Mouse (Mus musculus) forebrain, embryonic 13.5 days (tissue): Measurements from ENCODE around the gene Gmnn. TPM values are rescaled to one million over a fixed set of nuclear protein-coding genes. Genes with fewer than 3 reads are reported as not detected.
"Not testable (repeated sequence)": the region's sequence is repeated elsewhere in the genome, so short reads cannot be mapped to it uniquely, and the experiment has no call there.

Source experiments
- ATAC-seq: fragments of 200-750 bp; cut with Nextera tagmentation; 2 replicates; pipeline ENCODE4 v1.8.0; 2017
- H3K27ac ChIP-seq: fragments of 300-500 bp; sonication (generic); 2 replicates; pipeline ENCODE4 v1.5.1; 2015; ENCODE audit warnings: inconsistent platforms, mild to moderate bottlenecking, moderate library complexity
- H3K27me3 ChIP-seq: fragments of 300-500 bp; sonication (generic); 2 replicates; pipeline ENCODE4 v1.6.1; 2015; ENCODE audit warnings: mild to moderate bottlenecking, inconsistent platforms
- H3K36me3 ChIP-seq: fragments of 300-500 bp; sonication (generic); 2 replicates; pipeline ENCODE4 v1.6.1; 2015; ENCODE audit warnings: mild to moderate bottlenecking, inconsistent platforms; ENCODE audit not compliant: poor library complexity, severe bottlenecking
- H3K4me1 ChIP-seq: fragments of 300-500 bp; sonication (generic); 2 replicates; pipeline ENCODE4 v1.6.1; 2015; ENCODE audit warnings: inconsistent platforms
- H3K4me2 ChIP-seq: fragments of 300-500 bp; sonication (generic); 2 replicates; pipeline ENCODE4 v1.6.1; 2015; ENCODE audit warnings: inconsistent platforms, mild to moderate bottlenecking, moderate library complexity
- H3K4me3 ChIP-seq: fragments of 300-500 bp; sonication (generic); 2 replicates; pipeline ENCODE4 v1.5.1; 2015; ENCODE audit warnings: mild to moderate bottlenecking, inconsistent platforms
- H3K9ac ChIP-seq: fragments of 300-500 bp; sonication (generic); 2 replicates; pipeline ENCODE4 v1.6.1; 2015; ENCODE audit warnings: mild to moderate bottlenecking, inconsistent platforms
- H3K9me3 ChIP-seq: fragments of 300-500 bp; sonication (generic); replicated peaks from 2 replicates; pipeline ENCODE4 v1.6.1; 2016; ENCODE audit warnings: inconsistent platforms
- WGBS: fragments of 180-500 bp; shearing (Covaris S2); methylation state at CpG from one replicate; pipeline ENCODE4 v1.1.7; 2015; 5-methylcytosine and 5-hydroxymethylcytosine counted together
- polyA plus RNA-seq: library from polyadenylated mRNA; unstranded; fragments of >200 nt; fragmentation: Nextera tagmentation; extraction: Ambion mirVana; gene quantifications from 2 replicates; pipeline ENCODE4 v1.2.1, GENCODE M21; 2015

Gmnn gene
- polyA plus RNA-seq, 1 experiment from 2014 or later, result 109 TPM

GRCm38 (mm10) chr13:24787477-24787876, 25.8 kb upstream of the Gmnn start:
- no peaks in the 10 kb centered on the region; the same call in 1 of the 2 replicates for H3K4me1 ChIP-seq
- WGBS, result 84% methylated on average over 5 of the region's 5 CpGs
- ATAC-seq, result no peak
- H3K9ac ChIP-seq, result no peak overlapping the region
- H3K36me3 ChIP-seq, result no peaks in the 10 kb centered on the region
- H3K4me3 ChIP-seq, result no peak overlapping the region
- no peaks in the 10 kb centered on the region for H3K27me3 ChIP-seq
- H3K27ac ChIP-seq, result no peak overlapping the region
- no peaks in the 10 kb centered on the region for H3K9me3 ChIP-seq
- H3K4me2 ChIP-seq, result no peak overlapping the region

GRCm38 (mm10) chr13:24786014-24786490, 24.3 kb upstream of the Gmnn start:
- 46% methylated on average over 11 of the region's 11 CpGs for WGBS

GRCm38 (mm10) chr13:24781916-24782315, 20.2 kb upstream of the Gmnn start:
- Histone ChIP-seq H3K4me3 (no peak overlapping the region), H3K4me2 (no peak overlapping the region), H3K4me1 (peaks cover 5% of the 10 kb centered on the region; the same call in 1 of the 2 replicates), H3K27ac (no peak overlapping the region), H3K27me3 (no peaks in the 10 kb centered on the region), H3K9ac (no peak overlapping the region), H3K9me3 (no peaks in the 10 kb centered on the region), H3K36me3 (no peaks in the 10 kb centered on the region)
- WGBS, result 62% methylated on average over 5 of the region's 5 CpGs
- no peak for ATAC-seq

More at GRCm38 (mm10) chr13:24786014-24786490, 24.3 kb upstream of the Gmnn start:
- Histone ChIP-seq H3K27me3 (no peaks in the 10 kb centered on the region), H3K9ac (no peak overlapping the region), H3K27ac (no peak overlapping the region), H3K36me3 (no peaks in the 10 kb centered on the region), H3K4me3 (no peak overlapping the region), H3K4me1 (peaks cover 5% of the 10 kb centered on the region; the same call in 1 of the 2 replicates), H3K9me3 (no peaks in the 10 kb centered on the region), H3K4me2 (no peak overlapping the region)
- 0 out of 2 replicates have a peak, but pooled peaks have one; percentile 36 for ATAC-seq

- H3K27me3 ChIP-seq, result no peaks in the 10 kb centered on the region
- no peak overlapping the region for H3K9ac ChIP-seq
- no peak overlapping the region for H3K27ac ChIP-seq
- no peak for ATAC-seq
- H3K4me2 ChIP-seq, result no peak overlapping the region
- H3K4me3 ChIP-seq, result no peak overlapping the region
- no peaks in the 10 kb centered on the region for H3K36me3 ChIP-seq
- 91% methylated on average over 8 of the region's 8 CpGs for WGBS
- 0 out of 2 replicates have a peak, but pooled peaks cover 5% of the 10 kb centered on the region for H3K4me1 ChIP-seq
- H3K9me3 ChIP-seq, result no peaks in the 10 kb centered on the region
Measured at GRCm38 (mm10) chr13:24778706-24779380, 17.1 kb upstream of the Gmnn start.

- 0 out of 2 replicates have a peak, but pooled peaks cover 5% of the 10 kb centered on the region for H3K4me1 ChIP-seq
- no peak for ATAC-seq
- no peaks in the 10 kb centered on the region for H3K36me3 ChIP-seq
- no peak overlapping the region for H3K4me3 ChIP-seq
- H3K9me3 ChIP-seq, result no peaks in the 10 kb centered on the region
- no peak overlapping the region for H3K4me2 ChIP-seq
- WGBS, result 75% methylated on average over 2 of the region's 2 CpGs
- no peaks in the 10 kb centered on the region for H3K27me3 ChIP-seq
- no peak overlapping the region for H3K9ac ChIP-seq
- no peak overlapping the region for H3K27ac ChIP-seq
Measured at GRCm38 (mm10) chr13:24778026-24778425, 16.3 kb upstream of the Gmnn start.

GRCm38 (mm10) chr13:24776146-24776844, 14.6 kb upstream of the Gmnn start:
- Histone ChIP-seq H3K27ac (no peak overlapping the region), H3K4me3 (no peak overlapping the region), H3K4me2 (no peak overlapping the region), H3K4me1 (no peaks in the 10 kb centered on the region), H3K27me3 (no peaks in the 10 kb centered on the region), H3K36me3 (no peaks in the 10 kb centered on the region), H3K9me3 (no peaks in the 10 kb centered on the region), H3K9ac (no peak overlapping the region)
- peak; percentile 67; the same call in 1 of the 2 replicates for ATAC-seq
- 51% methylated on average over 7 of the region's 7 CpGs for WGBS

GRCm38 (mm10) chr13:24771482-24771881, 9.8 kb upstream of the Gmnn start:
- not testable (repeated sequence) for H3K4me2 ChIP-seq, H3K27ac ChIP-seq, ATAC-seq, H3K4me3 ChIP-seq, H3K9me3 ChIP-seq, H3K27me3 ChIP-seq, H3K4me1 ChIP-seq, H3K9ac ChIP-seq, H3K36me3 ChIP-seq
- WGBS, result 94% methylated on average over 10 of the region's 10 CpGs

GRCm38 (mm10) chr13:24767809-24768208, 6.1 kb upstream of the Gmnn start:
- not testable (repeated sequence) for H3K9me3 ChIP-seq, H3K27ac ChIP-seq, H3K9ac ChIP-seq, H3K4me2 ChIP-seq, ATAC-seq, H3K36me3 ChIP-seq, H3K4me3 ChIP-seq, H3K27me3 ChIP-seq, H3K4me1 ChIP-seq
- 66% methylated on average over 4 of the region's 4 CpGs for WGBS

GRCm38 (mm10) chr13:24762254-24762653, 531 bp upstream of the Gmnn start:
- Histone ChIP-seq H3K9me3 (no peaks in the 10 kb centered on the region), H3K27ac (no peak overlapping the region), H3K36me3 (peaks cover 11% of the 10 kb centered on the region; the same call in 1 of the 2 replicates), H3K4me1 (peaks cover 15% of the 10 kb centered on the region; the same call in 1 of the 2 replicates), H3K4me3 (peak overlapping the region; percentile 95), H3K4me2 (peak overlapping the region; percentile 71), H3K27me3 (no peaks in the 10 kb centered on the region), H3K9ac (peak overlapping the region; percentile 82; the same call in 1 of the 2 replicates)
- WGBS, result 43% methylated on average over 4 of the region's 4 CpGs
- no peak for ATAC-seq

- Histone ChIP-seq H3K4me3 (peak overlapping the region; percentile 95), H3K27ac (peak overlapping the region; percentile 89), H3K36me3 (peaks cover 15% of the 10 kb centered on the region), H3K27me3 (no peaks in the 10 kb centered on the region), H3K9ac (peak overlapping the region; percentile 82), H3K9me3 (no peaks in the 10 kb centered on the region), H3K4me2 (peak overlapping the region; percentile 71), H3K4me1 (peaks cover 15% of the 10 kb centered on the region; the same call in 1 of the 2 replicates)
- no peak for ATAC-seq
- WGBS, result 9% methylated on average over 10 of the region's 10 CpGs
Measured at GRCm38 (mm10) chr13:24761083-24761402, 680 bp downstream of the Gmnn start.

GRCm38 (mm10) chr13:24760351-24760870, 1.3 kb downstream of the Gmnn start:
- Histone ChIP-seq H3K4me1 (peaks cover 15% of the 10 kb centered on the region; the same call in 1 of the 2 replicates), H3K27ac (no peak overlapping the region), H3K4me2 (peak overlapping the region; percentile 71), H3K9me3 (no peaks in the 10 kb centered on the region), H3K4me3 (peak overlapping the region; percentile 95), H3K9ac (peak overlapping the region; percentile 82), H3K36me3 (peaks cover 22% of the 10 kb centered on the region), H3K27me3 (no peaks in the 10 kb centered on the region)
- ATAC-seq, result no peak
- 43% methylated on average over 5 of the region's 5 CpGs for WGBS

- ATAC-seq, result no peak
- H3K4me2 ChIP-seq, result no peak overlapping the region
- H3K4me3 ChIP-seq, result no peak overlapping the region
- no peaks in the 10 kb centered on the region for H3K27me3 ChIP-seq
- WGBS, result 91% methylated on average over 10 of the region's 10 CpGs
- no peak overlapping the region for H3K9ac ChIP-seq
- H3K4me1 ChIP-seq, result peaks cover 15% of the 10 kb centered on the region; the same call in 1 of the 2 replicates
- H3K27ac ChIP-seq, result no peak overlapping the region
- H3K9me3 ChIP-seq, result no peaks in the 10 kb centered on the region
- H3K36me3 ChIP-seq, result peaks cover 31% of the 10 kb centered on the region
Measured at GRCm38 (mm10) chr13:24759451-24759850, 2.3 kb downstream of the Gmnn start.
